Mouse (Mus musculus) CH12.LX (cell line): ENCODE results near the gene Nampt.

ENCODE experiments used
- CHD2 ChIP-seq: IDR thresholded peaks from 2 replicates; pipeline ENCODE4 v1.6.1; 2011; ENCODE audit warnings: low read length, improper control_type of control experiment
- CTCF ChIP-seq, 2 experiments: IDR thresholded peaks in 1 of 2; conservative IDR thresholded peaks in 1 of 2; 2 replicates each; pipeline ENCODE4 v1.5.1; 2011 to 2012; ENCODE audit warnings: low read depth in 2 of 2, low read length in 2 of 2, improper control_type of control experiment in 1 of 2, inconsistent platforms in 1 of 2, mild to moderate bottlenecking in 1 of 2, moderate library complexity in 1 of 2
- JUND ChIP-seq: conservative IDR thresholded peaks from 2 replicates; pipeline ENCODE4 v1.6.1; 2011; ENCODE audit warnings: low read depth, low read length, improper control_type of control experiment
- KAT2A ChIP-seq: IDR thresholded peaks from 2 replicates; pipeline ENCODE4 v1.6.1; 2012; ENCODE audit warnings: low read length, improper control_type of control experiment, inconsistent platforms; ENCODE audit not compliant: insufficient replicate concordance
- POLR2A ChIP-seq: IDR thresholded peaks from 2 replicates; pipeline ENCODE4 v1.6.1; 2011; ENCODE audit warnings: low read depth, mild to moderate bottlenecking, improper control_type of control experiment, low read length
- TCF12 ChIP-seq: IDR thresholded peaks from 2 replicates; pipeline ENCODE4 v1.6.1; 2014; ENCODE audit warnings: low read depth, mild to moderate bottlenecking, inconsistent platforms, low read length, improper control_type of control experiment
- USF1 ChIP-seq: IDR thresholded peaks from 2 replicates; pipeline ENCODE4 v1.6.1; 2014; ENCODE audit warnings: low read depth, mild to moderate bottlenecking, inconsistent platforms, low read length, improper control_type of control experiment

GRCm38 (mm10) chr12:32820688-32821503 lies 1.6 kb downstream of the Nampt start:
- no peak for TF ChIP-seq JUND
- no peak for TF ChIP-seq USF1
- no peak for TF ChIP-seq CTCF (conservative IDR thresholded peaks at IDR 0.05 in 1 of 2, IDR thresholded peaks at IDR 0.05 in 1 of 2; ENCODE audit: low read depth in 2 of 2, low read length in 2 of 2)
- peak; percentile 11; the same call in 1 of the 2 replicates for TF ChIP-seq CHD2
- TF ChIP-seq POLR2A = peak; percentile 41; the same call in 1 of the 2 replicates
- no peak for TF ChIP-seq KAT2A
- TF ChIP-seq TCF12 = no peak
